Mouse (Mus musculus) forebrain, embryonic 11.5 days (tissue): ENCODE results near the gene Dscaml1. TPM values are rescaled to one million over a fixed set of nuclear protein-coding genes. Genes with fewer than 3 reads are reported as not detected.

Experiments used
- ATAC-seq: fragments of 200-750 bp; cut with Nextera tagmentation; replicated peaks from 2 replicates; pipeline ENCODE4 v1.8.0; 2017; ENCODE audit warnings: moderate TSS enrichment; ENCODE audit not compliant: low FRiP score
- DNase-seq: peaks from one replicate; pipeline ENCODE4 v3.0.0-alpha.2; 2017; ENCODE audit warnings: low spot score
- H3K27ac ChIP-seq: fragments of 300-500 bp; sonication (generic); 2 replicates; pipeline ENCODE4 v1.5.1; 2014; ENCODE audit warnings: low read depth, low read length
- H3K27me3 ChIP-seq: fragments of 300-500 bp; sonication (generic); 2 replicates; pipeline ENCODE4 v1.6.1; 2014; ENCODE audit warnings: mild to moderate bottlenecking, low read length, mixed read lengths; ENCODE audit not compliant: control insufficient read depth, insufficient read depth
- H3K36me3 ChIP-seq: fragments of 300-500 bp; sonication (generic); 2 replicates; pipeline ENCODE4 v1.6.1; 2014; ENCODE audit warnings: mild to moderate bottlenecking, low read length, moderate library complexity, mixed read lengths; ENCODE audit not compliant: control insufficient read depth, insufficient read depth
- H3K4me1 ChIP-seq: fragments of 300-500 bp; sonication (generic); replicated peaks from 2 replicates; pipeline ENCODE4 v1.6.1; 2014; ENCODE audit warnings: low read length, mixed read lengths; ENCODE audit not compliant: control insufficient read depth, insufficient read depth
- H3K4me2 ChIP-seq: fragments of 300-500 bp; sonication (generic); 2 replicates; pipeline ENCODE4 v1.6.1; 2014; ENCODE audit warnings: low read depth, mild to moderate bottlenecking, low read length, moderate library complexity, mixed read lengths; ENCODE audit not compliant: severe bottlenecking
- H3K4me3 ChIP-seq: fragments of 300-500 bp; sonication (generic); 2 replicates; pipeline ENCODE4 v1.5.1; 2014; ENCODE audit warnings: low read depth, low read length
- H3K9ac ChIP-seq: fragments of 300-500 bp; sonication (generic); 2 replicates; pipeline ENCODE4 v1.6.1; 2014; ENCODE audit warnings: low read length
- H3K9me3 ChIP-seq: fragments of 300-500 bp; sonication (generic); 2 replicates; pipeline ENCODE4 v1.6.1; 2016; ENCODE audit warnings: low read length, mixed read lengths; ENCODE audit not compliant: control insufficient read depth
- WGBS: fragments of 180-500 bp; shearing (Covaris S2); extraction: QIAGEN DNeasy Blood & Tissue Kit; methylation state at CpG from one replicate; pipeline ENCODE4 v1.1.7; 2014; 5-methylcytosine and 5-hydroxymethylcytosine counted together
- polyA plus RNA-seq: library from polyadenylated mRNA; unstranded; fragments of >200 nt; fragmentation: Nextera tagmentation; extraction: Ambion mirVana; gene quantifications from 2 replicates; pipeline ENCODE4 v1.2.1, GENCODE M21; 2014

The Dscaml1 gene
- polyA plus RNA-seq, 1 experiment from 2014 or later = 5.4 TPM

DNA sequence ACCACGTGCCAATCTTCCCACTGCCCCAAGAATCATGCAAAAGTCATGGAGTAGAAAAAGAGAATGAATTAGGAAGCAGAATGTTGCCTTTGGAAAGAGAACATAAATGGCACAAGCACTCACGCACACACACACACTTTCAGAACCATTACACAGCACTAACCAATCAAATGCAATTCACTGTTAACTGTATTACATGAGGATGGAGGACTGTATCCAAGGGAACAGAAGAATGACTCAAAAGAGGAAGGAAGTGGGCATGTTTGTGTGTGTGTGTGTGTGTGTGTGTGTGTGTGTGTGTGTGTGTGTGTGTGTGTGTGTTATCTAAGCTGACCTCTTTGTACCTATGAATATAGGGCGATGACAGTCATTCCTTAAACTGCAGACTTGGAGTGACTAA, 278.0 kb downstream of the Dscaml1 start:
- WGBS = 81% methylated on average over 3 of the region's 3 CpGs
- Histone ChIP-seq H3K27ac (no peak overlapping the region), H3K27me3 (no peaks in the 10 kb centered on the region), H3K9ac (no peak overlapping the region), H3K4me3 (no peak overlapping the region), H3K9me3 (no peaks in the 10 kb centered on the region), H3K36me3 (no peaks in the 10 kb centered on the region), H3K4me2 (no peak overlapping the region), H3K4me1 (no peaks in the 10 kb centered on the region)
- DNase-seq = no peak
- ATAC-seq = no peak

GRCm38 (mm10) chr9:45710300-45710699, 283.9 kb downstream of the Dscaml1 start:
- Histone ChIP-seq H3K4me2 (no peak overlapping the region), H3K9me3 (no peaks in the 10 kb centered on the region), H3K4me1 (no peaks in the 10 kb centered on the region), H3K4me3 (no peak overlapping the region), H3K36me3 (no peaks in the 10 kb centered on the region), H3K27me3 (no peaks in the 10 kb centered on the region), H3K9ac (no peak overlapping the region), H3K27ac (no peak overlapping the region)
- WGBS = 73% methylated on average over 11 of the region's 11 CpGs
- DNase-seq (no peak), ATAC-seq (no peak)

DNA sequence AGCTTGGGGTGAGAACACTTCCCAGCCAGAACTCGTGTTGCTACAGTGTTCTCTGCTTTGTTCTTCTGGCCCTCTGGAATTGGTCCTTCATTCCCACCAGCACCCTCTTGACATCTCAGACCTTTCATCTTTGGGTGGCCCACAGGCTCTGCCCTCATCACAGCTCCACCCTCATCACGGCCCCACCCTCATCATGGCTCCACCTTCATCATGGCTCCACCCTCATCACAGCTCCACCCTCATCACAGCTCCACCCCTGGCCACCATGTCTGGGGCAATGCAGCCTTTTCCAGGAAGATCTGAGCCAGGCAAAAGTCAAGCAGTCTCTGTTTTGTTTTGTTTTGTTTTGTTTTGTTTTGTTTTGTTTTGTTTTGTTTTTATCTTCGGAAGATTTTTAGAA, 289.0 kb downstream of the Dscaml1 start:
- H3K36me3 ChIP-seq = no peaks in the 10 kb centered on the region
- DNase-seq (no peak), ATAC-seq (no peak)
- H3K4me2 ChIP-seq = no peak overlapping the region
- WGBS = 69% methylated on average over 3 of the region's 3 CpGs
- no peaks in the 10 kb centered on the region for H3K4me1 ChIP-seq
- no peak overlapping the region for H3K27ac ChIP-seq
- H3K4me3 ChIP-seq = no peak overlapping the region
- H3K9ac ChIP-seq = no peak overlapping the region
- H3K27me3 ChIP-seq = no peaks in the 10 kb centered on the region
- H3K9me3 ChIP-seq = no peaks in the 10 kb centered on the region

DNA sequence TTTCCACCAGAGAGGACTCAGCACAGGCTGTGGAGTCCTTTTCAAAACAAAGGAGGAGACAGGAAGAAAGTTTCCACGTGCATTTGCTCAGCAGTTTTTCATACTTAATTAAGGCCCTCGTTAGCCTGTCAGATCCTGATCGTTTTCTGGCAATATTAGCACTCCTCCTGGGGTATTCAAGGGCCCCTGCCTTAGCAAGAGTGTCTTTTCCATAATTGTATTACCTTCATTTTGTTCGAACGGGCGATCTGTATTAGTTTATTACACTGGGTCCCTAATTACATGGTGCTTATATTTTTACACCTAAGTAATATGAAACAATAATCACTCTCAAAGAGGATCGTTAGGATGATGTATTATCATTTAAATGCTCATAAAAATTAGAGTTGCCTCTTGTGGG, 293.6 kb downstream of the Dscaml1 start:
- 46% methylated on average over 7 of the region's 7 CpGs for WGBS
- Histone ChIP-seq H3K27me3 (no peaks in the 10 kb centered on the region), H3K4me3 (no peak overlapping the region), H3K9me3 (no peaks in the 10 kb centered on the region), H3K36me3 (no peaks in the 10 kb centered on the region), H3K4me2 (no peak overlapping the region), H3K4me1 (no peaks in the 10 kb centered on the region), H3K27ac (no peak overlapping the region), H3K9ac (no peak overlapping the region)
- ATAC-seq (no peak), DNase-seq (no peak)

DNA sequence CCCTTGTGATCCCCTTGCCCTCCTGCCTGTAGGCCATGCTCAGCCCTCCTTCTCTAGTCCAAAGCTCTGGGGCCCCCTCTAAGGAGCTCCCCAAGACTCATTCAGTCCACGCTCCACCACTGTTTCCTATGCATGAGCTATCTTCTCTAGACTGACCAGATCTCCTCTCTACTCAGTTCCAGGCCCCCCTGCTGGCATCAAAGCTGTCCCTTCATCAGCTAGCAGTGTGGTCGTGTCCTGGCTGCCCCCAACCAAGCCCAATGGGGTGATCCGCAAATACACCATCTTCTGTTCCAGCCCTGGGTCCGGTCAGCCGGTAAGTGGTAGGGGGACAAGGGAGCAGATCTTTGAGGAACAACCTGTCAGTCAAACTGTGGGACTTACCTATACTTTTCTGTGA, 305.4 kb downstream of the Dscaml1 start:
- ATAC-seq = no peak
- H3K4me1 ChIP-seq = no peaks in the 10 kb centered on the region
- H3K4me3 ChIP-seq = no peak overlapping the region
- no peaks in the 10 kb centered on the region for H3K36me3 ChIP-seq
- DNase-seq = no peak
- H3K9ac ChIP-seq = no peak overlapping the region
- H3K4me2 ChIP-seq = no peak overlapping the region
- H3K27ac ChIP-seq = no peak overlapping the region
- WGBS = 87% methylated on average over 5 of the region's 5 CpGs
- no peaks in the 10 kb centered on the region for H3K9me3 ChIP-seq
- no peaks in the 10 kb centered on the region for H3K27me3 ChIP-seq

GRCm38 (mm10) chr9:45733246-45733645, 306.8 kb downstream of the Dscaml1 start:
- Histone ChIP-seq H3K27me3 (no peaks in the 10 kb centered on the region), H3K4me2 (no peak overlapping the region), H3K9me3 (no peaks in the 10 kb centered on the region), H3K4me3 (no peak overlapping the region), H3K9ac (no peak overlapping the region), H3K36me3 (no peaks in the 10 kb centered on the region), H3K27ac (no peak overlapping the region), H3K4me1 (no peaks in the 10 kb centered on the region)
- 84% methylated on average over 6 of the region's 6 CpGs for WGBS
- no peak for DNase-seq
- no peak for ATAC-seq

- ATAC-seq (no peak), DNase-seq (no peak)
- Histone ChIP-seq H3K4me3 (no peak overlapping the region), H3K4me2 (no peak overlapping the region), H3K27ac (no peak overlapping the region; the same call in 1 of the 2 replicates), H3K9ac (no peak overlapping the region), H3K36me3 (no peaks in the 10 kb centered on the region), H3K27me3 (no peaks in the 10 kb centered on the region), H3K9me3 (no peaks in the 10 kb centered on the region), H3K4me1 (0 out of 2 replicates have a peak, but pooled peaks cover 2% of the 10 kb centered on the region)
- WGBS = 75% methylated on average over 12 of the region's 12 CpGs
These were observed 312.7 kb downstream of the Dscaml1 start for GRCm38 (mm10) chr9:45739001-45739701.

GRCm38 (mm10) chr9:45739702-45740583, 313.5 kb downstream of the Dscaml1 start:
- Histone ChIP-seq H3K27ac (no peak overlapping the region), H3K27me3 (no peaks in the 10 kb centered on the region), H3K9me3 (no peaks in the 10 kb centered on the region), H3K4me1 (0 out of 2 replicates have a peak, but pooled peaks cover 2% of the 10 kb centered on the region), H3K36me3 (no peaks in the 10 kb centered on the region), H3K4me3 (no peak overlapping the region), H3K9ac (no peak overlapping the region; the same call in 1 of the 2 replicates), H3K4me2 (no peak overlapping the region)
- no peak for DNase-seq
- no peak for ATAC-seq
- 68% methylated on average over 17 of the region's 17 CpGs for WGBS
